Mouse (Mus musculus) CD8-positive naive resting alpha-beta T cell, adult 2 months (primary cell): ENCODE data around the gene Calhm5.

Experiments
- DNase-seq, 2 experiments: peaks; one replicate each; pipeline ENCODE4 v3.0.0; 2022; ENCODE audit warnings: low read depth in 2 of 2, low spot score in 2 of 2

Gene Calhm5

GRCm38 (mm10) chr10:34071650-34072049, 24.7 kb downstream of the Calhm5 start:
- DNase-seq, result no peak

GRCm38 (mm10) chr10:34070999-34071492, 25.3 kb downstream of the Calhm5 start:
- no peak for DNase-seq

GRCm38 (mm10) chr10:34069606-34070005, 26.7 kb downstream of the Calhm5 start:
- DNase-seq, result no peak

GRCm38 (mm10) chr10:34066591-34066990, 29.7 kb downstream of the Calhm5 start:
- no peak for DNase-seq

GRCm38 (mm10) chr10:34053987-34054386, 42.3 kb downstream of the Calhm5 start:
- DNase-seq, result no peak

GRCm38 (mm10) chr10:34044210-34044609, 52.1 kb downstream of the Calhm5 start, which contains the start of gene Calhm4:
Gene Calhm4 (minus strand): TSS chr10:34044310.
- DNase-seq, result no peak
